Mouse (Mus musculus) lung, adult 2 months (tissue): Measurements from ENCODE around the gene Cox5b. TPM values are rescaled to one million over a fixed set of nuclear protein-coding genes. Genes with fewer than 3 reads are reported as not detected.
A peak's percentile ranks its signal among the peaks of the same experiment; 100 is the strongest.

ENCODE experiments used
- DNase-seq: peaks from one replicate; pipeline ENCODE4 v3.0.0; 2022
- H3K4me1 ChIP-seq: fragments of 200-500 bp; 2 replicates; pipeline ENCODE4 v1.6.1; 2011; ENCODE audit warnings: low read length; ENCODE audit not compliant: control insufficient read depth, insufficient read depth
- H3K4me3 ChIP-seq: fragments of 200-500 bp; replicated peaks from 2 replicates; pipeline ENCODE3; 2011; ENCODE audit warnings: low read depth, mild to moderate bottlenecking, control low read depth, low read length; ENCODE audit errors: extremely low read depth
- CTCF ChIP-seq: fragments of 200-500 bp; IDR thresholded peaks from 2 replicates; pipeline ENCODE4 v1.5.1; 2011; ENCODE audit warnings: mild to moderate bottlenecking, low read length, control low read depth; ENCODE audit not compliant: insufficient read depth
- POLR2A ChIP-seq: fragments of 200-500 bp; IDR thresholded peaks from 2 replicates; pipeline ENCODE4 v1.6.1; 2011; ENCODE audit warnings: low read depth, mild to moderate bottlenecking, control low read depth, low read length, borderline replicate concordance; ENCODE audit errors: extremely low read depth
- WGBS: fragments of 180-500 bp; shearing (Covaris S2); methylation state at CpG from one replicate; pipeline ENCODE4 v1.1.7; 2018; 5-methylcytosine and 5-hydroxymethylcytosine counted together
- polyA plus RNA-seq: library from polyadenylated mRNA; depleted of rRNA; stranded (reverse); fragments of >200 nt; gene quantifications from 2 replicates; pipeline ENCODE4 v1.2.3, GENCODE M21; 2012

The Cox5b gene
- polyA plus RNA-seq, 1 experiment = 279 TPM

DNA sequence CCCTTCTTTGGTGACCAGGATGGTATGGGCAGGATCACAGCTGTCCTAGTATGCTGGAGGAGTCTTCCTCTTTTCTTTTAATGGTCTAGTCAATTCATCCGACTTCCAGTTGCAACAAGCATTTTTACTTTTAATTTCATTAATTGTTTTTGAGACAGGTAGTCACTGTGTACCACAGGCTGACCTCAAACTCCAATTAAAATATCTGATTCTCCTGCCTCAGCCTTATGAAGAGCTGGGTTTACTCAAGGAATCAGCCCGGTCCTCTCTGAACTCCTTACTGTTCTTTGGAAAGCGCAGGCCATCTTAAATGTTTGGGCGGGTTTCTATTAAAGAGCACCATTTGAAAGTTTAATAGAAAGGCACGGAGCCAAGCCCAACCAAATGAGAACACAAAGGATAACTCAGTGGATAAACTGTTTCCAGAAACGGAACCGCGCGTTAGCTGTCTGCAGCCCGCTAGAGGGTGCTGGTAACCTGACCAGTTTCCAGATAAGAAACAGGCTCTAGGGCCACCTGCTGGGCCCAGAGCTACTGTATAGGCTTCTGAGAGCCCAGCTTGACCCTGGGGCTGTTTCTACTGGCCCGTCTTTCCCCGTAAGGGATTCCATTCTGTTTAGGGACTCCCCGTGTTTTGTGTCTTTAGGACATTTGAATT lies 7.3 kb upstream of the Cox5b start:
- WGBS = 7% methylated on average over 13 of the region's 13 CpGs

DNA sequence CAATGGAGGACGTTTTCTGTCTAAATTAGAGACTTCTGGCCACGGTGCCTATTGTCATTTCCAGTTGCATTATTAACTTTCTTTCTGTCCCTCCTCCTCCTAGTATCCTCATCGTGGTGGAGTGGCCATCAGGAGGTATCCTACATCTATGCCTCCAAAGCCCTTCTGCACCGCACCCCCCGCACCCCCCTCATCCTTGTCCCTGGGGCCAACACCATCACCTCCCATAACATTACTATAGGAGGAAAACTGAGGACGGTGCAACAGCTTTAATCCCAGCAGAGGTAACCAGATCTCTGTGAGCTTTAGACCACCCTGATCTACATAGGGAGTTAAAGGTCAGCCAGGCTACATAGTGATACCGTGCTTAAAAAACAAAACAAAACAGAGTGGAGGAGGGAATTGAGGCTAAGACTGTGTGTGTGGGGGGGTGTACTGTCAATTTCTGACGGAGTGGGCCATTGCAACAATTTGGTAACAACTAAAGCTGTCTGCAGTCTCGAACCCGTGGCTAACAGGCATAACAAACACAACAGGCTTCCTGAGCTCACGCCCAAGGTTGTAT lies 496 bp upstream of the Cox5b start:
- Histone ChIP-seq H3K4me1 (peaks cover 7% of the 10 kb centered on the region; the same call in 1 of the 2 replicates), H3K4me3 (peak overlapping the region; percentile 75)
- no peak for TF ChIP-seq CTCF
- no peak for TF ChIP-seq POLR2A
- no peak for DNase-seq
- WGBS = 58% methylated on average over 11 of the region's 11 CpGs

More for the DNA sequence above, 7.3 kb upstream of the Cox5b start:
- Histone ChIP-seq H3K4me3 (no peak overlapping the region), H3K4me1 (no peaks in the 10 kb centered on the region)
- peak; percentile 64 for DNase-seq
- TF ChIP-seq POLR2A = no peak
- TF ChIP-seq CTCF = peak; percentile 88

DNA sequence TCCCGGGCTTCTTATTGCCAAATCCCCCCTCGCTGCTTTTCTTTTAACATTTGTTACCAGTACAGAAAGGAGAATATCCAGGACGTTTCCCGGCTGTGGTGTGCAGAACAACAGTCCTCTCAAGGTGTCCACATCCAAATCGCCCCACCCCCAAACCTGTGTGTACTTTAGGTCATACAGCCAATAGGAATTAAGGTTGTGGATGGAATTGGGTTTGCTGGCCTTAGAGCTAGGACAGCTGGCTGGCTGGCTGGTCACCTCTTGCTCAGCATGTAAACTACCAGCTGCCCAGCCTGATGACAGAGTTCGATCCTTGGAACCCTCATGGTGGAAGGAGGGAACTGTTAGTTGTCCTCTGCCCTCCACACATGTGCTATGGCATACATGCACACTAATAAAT lies 3.6 kb downstream of the Cox5b start:
- H3K4me3 ChIP-seq = no peak overlapping the region
- WGBS = 82% methylated on average over 6 of the region's 6 CpGs
- TF ChIP-seq POLR2A (no peak), CTCF (no peak)
- DNase-seq = no peak
- peaks cover 7% of the 10 kb centered on the region; the same call in 1 of the 2 replicates for H3K4me1 ChIP-seq

DNA sequence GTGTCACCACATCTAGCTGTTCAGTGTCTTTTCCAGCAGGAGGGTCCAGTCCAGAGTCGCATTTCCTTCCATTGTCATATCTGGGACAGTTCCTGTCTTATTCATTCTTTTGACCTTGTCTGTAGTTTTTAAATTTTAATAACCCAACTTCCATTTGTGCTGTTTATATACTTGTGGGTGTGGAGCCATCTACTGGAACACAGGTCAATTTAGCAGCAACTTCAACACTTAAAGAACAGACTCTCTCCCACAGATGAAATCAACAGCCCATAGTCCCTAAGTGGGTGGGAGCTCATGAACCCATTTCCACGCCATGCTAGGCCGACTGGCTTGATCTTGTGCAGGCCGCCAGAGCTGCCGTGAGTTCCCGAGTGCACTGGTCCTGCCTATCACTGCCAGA lies 5.2 kb downstream of the Cox5b start:
- no peak for DNase-seq
- TF ChIP-seq CTCF (no peak), POLR2A (no peak)
- 57% methylated on average over 6 of the region's 6 CpGs for WGBS

DNA sequence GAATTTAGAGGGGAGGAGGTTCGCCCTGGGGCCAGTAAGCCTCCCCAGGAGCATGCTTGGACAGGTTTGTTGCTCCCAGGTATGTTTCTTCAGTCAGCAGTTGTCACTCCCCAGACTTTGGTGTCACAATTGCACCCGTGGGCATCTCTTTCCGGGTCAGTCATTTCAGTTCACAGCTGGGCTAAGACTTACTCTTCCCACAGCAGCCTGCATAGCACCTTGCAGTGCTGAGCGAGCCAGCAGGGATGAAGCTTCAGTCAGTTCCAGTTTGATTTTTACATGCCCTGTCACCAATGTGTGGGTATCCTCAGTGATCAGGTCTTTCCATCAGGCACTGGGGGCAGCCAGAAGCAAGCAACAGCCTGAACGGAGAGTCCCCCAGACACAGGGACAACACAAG lies 5.8 kb downstream of the Cox5b start:
- Histone ChIP-seq H3K4me3 (no peak overlapping the region), H3K4me1 (peaks cover 3% of the 10 kb centered on the region; the same call in 1 of the 2 replicates)
- 71% methylated on average over 5 of the region's 5 CpGs for WGBS
- TF ChIP-seq POLR2A (no peak), CTCF (no peak)
- no peak for DNase-seq

More for the DNA sequence above, 5.2 kb downstream of the Cox5b start:
- no peak overlapping the region for H3K4me3 ChIP-seq
- H3K4me1 ChIP-seq = peaks cover 5% of the 10 kb centered on the region; the same call in 1 of the 2 replicates

DNA sequence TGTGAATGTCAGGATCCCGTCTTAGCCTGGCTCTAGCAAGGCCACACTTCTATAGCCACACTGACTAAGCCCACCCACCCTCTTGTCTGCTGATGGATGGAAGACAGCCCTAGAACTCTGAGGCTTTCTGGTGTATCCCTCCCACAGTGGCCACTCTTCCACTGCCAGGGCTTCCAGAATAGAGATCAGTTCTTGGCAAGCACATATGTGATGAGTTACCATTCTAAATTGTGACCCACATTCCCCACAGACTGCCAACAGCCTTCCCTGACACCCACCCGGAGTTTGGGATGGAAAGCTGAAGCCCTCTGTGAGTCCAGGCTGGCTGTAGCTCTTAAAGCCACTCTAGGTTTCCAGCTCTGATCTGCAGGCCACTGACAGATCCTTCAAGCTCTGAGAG lies 15.9 kb downstream of the Cox5b start:
- no peak for DNase-seq
- TF ChIP-seq POLR2A (no peak), CTCF (no peak)
- H3K4me1 ChIP-seq = peaks cover 6% of the 10 kb centered on the region; the same call in 1 of the 2 replicates
- 61% methylated on average over 2 of the region's 2 CpGs for WGBS
- no peak overlapping the region for H3K4me3 ChIP-seq

DNA sequence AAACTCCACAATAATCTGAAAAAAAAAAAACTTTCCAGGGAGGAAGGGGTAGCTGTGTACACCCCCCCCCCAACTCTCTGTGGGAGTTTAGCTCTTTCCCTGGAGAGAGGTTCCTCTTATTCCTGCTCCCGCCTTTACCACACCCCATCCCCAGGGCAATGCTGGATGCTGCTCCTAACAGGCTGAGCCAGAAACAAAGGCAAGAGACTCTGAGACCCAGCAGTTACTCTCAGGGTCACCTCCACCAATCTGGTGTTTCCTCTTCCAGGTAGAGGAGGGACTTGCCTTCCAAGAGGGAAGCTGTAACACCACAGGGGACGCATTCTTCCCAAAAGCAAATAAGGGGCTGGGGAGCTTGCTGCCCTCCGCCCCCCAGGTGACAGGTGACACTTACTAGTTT lies 16.5 kb downstream of the Cox5b start:
- peaks cover 6% of the 10 kb centered on the region; the same call in 1 of the 2 replicates for H3K4me1 ChIP-seq
- TF ChIP-seq POLR2A (no peak), CTCF (no peak)
- DNase-seq = no peak
- H3K4me3 ChIP-seq = no peak overlapping the region
- WGBS = 76% methylated on average over 3 of the region's 3 CpGs

DNA sequence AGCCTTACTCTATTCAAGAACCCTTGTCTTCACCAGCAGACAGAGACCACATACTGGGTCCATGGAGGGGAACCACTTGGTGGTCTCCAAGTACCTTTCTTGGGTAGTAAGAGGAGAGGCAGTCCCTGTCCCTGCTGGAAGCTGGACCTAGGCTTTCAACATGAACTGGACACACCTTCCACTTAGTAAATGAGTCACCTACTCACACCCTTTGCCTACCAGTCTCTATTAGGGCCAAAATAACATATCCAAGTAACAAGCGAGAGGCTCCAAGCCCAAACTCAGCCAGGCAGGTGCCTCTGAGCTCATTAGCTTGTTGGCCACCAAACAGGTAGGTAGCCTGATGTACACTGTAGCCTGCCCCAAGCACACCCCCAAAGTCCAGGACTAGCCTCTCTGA lies 17.4 kb downstream of the Cox5b start:
- peaks cover 6% of the 10 kb centered on the region; the same call in 1 of the 2 replicates for H3K4me1 ChIP-seq
- no peak for DNase-seq
- TF ChIP-seq CTCF (no peak), POLR2A (no peak)
- no peak overlapping the region for H3K4me3 ChIP-seq
- 75% methylated on average over 1 of the region's 1 CpGs for WGBS

DNA sequence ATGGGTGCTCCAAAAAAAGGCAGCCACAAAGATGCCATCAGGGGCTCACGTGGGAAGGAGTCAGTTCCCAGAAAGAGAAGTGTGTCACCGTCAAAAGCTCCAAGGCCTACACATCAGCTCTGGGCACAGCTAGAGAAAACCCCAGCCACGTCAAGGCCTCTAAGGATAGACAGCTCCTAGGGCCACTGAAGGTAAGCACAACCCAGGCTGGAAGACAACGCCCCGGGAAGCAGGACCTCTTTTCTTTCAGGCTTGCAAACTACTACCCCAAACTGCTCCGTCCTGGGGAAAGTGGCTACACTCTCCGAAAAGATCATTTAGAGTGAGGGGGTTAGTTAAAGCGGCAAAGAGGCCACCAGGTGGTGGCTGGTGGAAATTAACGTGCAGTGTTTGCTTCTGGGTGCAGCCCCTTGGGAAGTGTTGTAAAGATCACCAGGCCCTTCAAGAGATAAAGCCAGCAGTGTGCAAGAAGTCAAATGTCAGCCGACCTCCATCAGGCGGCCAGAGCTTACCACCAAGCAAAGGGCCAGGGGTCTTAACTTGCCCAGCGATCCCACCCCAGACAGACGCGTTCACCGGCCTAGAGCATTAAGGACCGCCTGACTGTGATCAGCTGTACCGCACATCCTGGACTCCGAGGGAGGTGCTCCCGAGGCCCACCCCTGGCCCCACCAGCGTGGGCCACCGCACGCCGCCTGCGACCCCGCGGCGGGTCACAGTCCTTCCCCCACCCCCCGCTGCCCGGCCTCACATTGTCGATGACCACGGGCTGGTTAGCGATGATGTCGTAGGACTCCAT lies 18.0 kb downstream of the Cox5b start:
- TF ChIP-seq POLR2A (no peak), CTCF (peak; percentile 35)
- Histone ChIP-seq H3K4me3 (peak overlapping the region; percentile 97), H3K4me1 (peaks cover 6% of the 10 kb centered on the region; the same call in 1 of the 2 replicates)
- peak; percentile 34 for DNase-seq
- WGBS = 1% methylated on average over 33 of the region's 33 CpGs

DNA sequence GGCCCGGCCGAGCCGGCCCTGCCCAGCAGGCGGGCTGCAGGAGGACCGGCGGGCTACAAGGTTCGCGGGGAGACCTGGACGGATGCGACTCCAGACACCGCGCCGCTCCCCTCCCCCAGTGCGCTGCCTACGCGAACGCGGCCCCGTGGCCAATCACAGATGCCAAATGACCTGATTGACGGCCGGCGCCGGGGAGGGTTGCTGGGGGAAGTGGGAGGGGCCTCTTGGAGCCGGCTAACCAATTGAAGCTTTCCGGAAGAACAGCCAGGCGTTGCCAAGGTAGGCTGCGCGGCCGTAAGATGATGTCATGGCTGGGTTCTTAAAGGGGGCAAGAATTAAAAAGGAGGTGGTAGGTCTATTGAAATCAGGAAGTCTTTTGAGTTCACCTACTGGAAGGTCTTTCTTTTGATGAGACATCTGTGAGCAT lies 18.6 kb downstream of the Cox5b start, which contains the start of gene 4933424G06Rik:
Gene 4933424G06Rik, plus strand, starts transcription at position 296 of the 427 bp plus-strand sequence.
- TF ChIP-seq POLR2A (peak; percentile 82), CTCF (no peak)
- H3K4me3 ChIP-seq = peak within 1 kb of the TSS; percentile 97
- under 1% methylated on average over 29 of the region's 29 CpGs for WGBS
- peak; percentile 97 for DNase-seq
- H3K4me1 ChIP-seq = peaks cover 6% of the 10 kb centered on the region; the same call in 1 of the 2 replicates
